Comparison of ENCODE assay signal across 11 mouse cellular contexts in genomic region chr10:23812438-23812759, GRCm38 (mm10). TPM values are rescaled to one million over a fixed set of nuclear protein-coding genes. Genes with fewer than 3 reads are reported as not detected.
DNase-seq lines count a peak whose midpoint lies in the region; ATAC-seq and TF ChIP-seq lines count a peak whose summit lies in the region.
"Had no signal": no experiment of that assay in that cellular context is flagged by ENCODE, and none has a peak within 500 bp of the region (broad histone marks: within the 10 kb centered on the region; RNA-seq: fewer than 3 reads in every experiment).

No protein-coding gene starts in this region.

- no peak for DNase-seq in liver, adult 2 months (ENCODE audit: extremely low read depth, low read depth, low spot score)
- DNase-seq in ES-E14 (ENCODE audit: low read depth, low spot score) = no peak
- no peak for DNase-seq in midbrain, postnatal 0 days (ENCODE audit: low spot score)
- no peak for DNase-seq in embryo, embryonic 11 days
- DNase-seq in urinary bladder, postnatal 36 days (ENCODE audit: low spot score in 2 of 2) = no peak

- H3K4me2 ChIP-seq in liver, embryonic 12.5 days = no peak overlapping the region
- no peak overlapping the region for H3K4me2 ChIP-seq in forebrain, embryonic 16.5 days (ENCODE audit: low read length)
- H3K4me2 ChIP-seq in midbrain, postnatal 0 days (ENCODE audit: low read depth, low read length, poor library complexity, severe bottlenecking) = no peak overlapping the region
- H3K4me2 ChIP-seq: embryonic facial prominence, embryonic 13.5 days; midbrain, embryonic 12.5 days had no signal

- H3K4me3 ChIP-seq in liver, adult 2 months (ENCODE audit: insufficient read depth, low read depth, low read length) = no peak overlapping the region
- H3K4me3 ChIP-seq in liver, embryonic 12.5 days = no peak overlapping the region
- peak overlapping the region in 1 of 2 experiments; percentile 50; a peak in 1 of 4 replicates for H3K4me3 ChIP-seq in ES-E14 (ENCODE audit: insufficient read depth in 1 of 2, low read depth in 1 of 2, low read length in 2 of 2, poor library complexity in 1 of 2, severe bottlenecking in 1 of 2)
- no peak overlapping the region for H3K4me3 ChIP-seq in forebrain, embryonic 16.5 days (replicated peaks; ENCODE audit: low read length)
- no peak overlapping the region for H3K4me3 ChIP-seq in midbrain, postnatal 0 days (ENCODE audit: low read depth, low read length)
- H3K4me3 ChIP-seq: embryonic facial prominence, embryonic 13.5 days; heart, adult 2 months; midbrain, embryonic 12.5 days had no signal

- no peak overlapping the region for H3K9ac ChIP-seq in liver, adult 2 months (ENCODE audit: low read depth, low read length)
- H3K9ac ChIP-seq in liver, embryonic 12.5 days = no peak overlapping the region
- H3K9ac ChIP-seq in ES-E14 (ENCODE audit: insufficient read depth, low read depth, low read length, poor library complexity, severe bottlenecking) = peak overlapping the region; percentile 35; the same call in 1 of the 2 replicates
- H3K9ac ChIP-seq in forebrain, embryonic 16.5 days (replicated peaks; ENCODE audit: low read depth, low read length) = no peak overlapping the region
- H3K9ac ChIP-seq in midbrain, postnatal 0 days (replicated peaks; ENCODE audit: low read length, poor library complexity, severe bottlenecking) = no peak overlapping the region
- H3K9ac ChIP-seq: embryonic facial prominence, embryonic 13.5 days; midbrain, embryonic 12.5 days had no signal

- H3K27ac ChIP-seq in liver, adult 2 months (replicated peaks; ENCODE audit: insufficient read depth, low read depth, low read length) = peak overlapping the region; percentile 78
- H3K27ac ChIP-seq in liver, embryonic 12.5 days = no peak overlapping the region
- H3K27ac ChIP-seq in ES-E14 (ENCODE audit: insufficient read depth, low read depth, low read length, poor library complexity, severe bottlenecking) = peak overlapping the region; percentile 36; the same call in 1 of the 2 replicates
- H3K27ac ChIP-seq in forebrain, embryonic 16.5 days (ENCODE audit: low read length) = no peak overlapping the region
- no peak overlapping the region for H3K27ac ChIP-seq in midbrain, postnatal 0 days (ENCODE audit: low read depth, low read length)
- H3K27ac ChIP-seq: embryonic facial prominence, embryonic 13.5 days; heart, adult 2 months; midbrain, embryonic 12.5 days had no signal

- H3K79me2 ChIP-seq in liver, adult 2 months (ENCODE audit: control insufficient read depth, insufficient read depth, low read length) = no peaks in the 10 kb centered on the region

- ATAC-seq in liver, embryonic 12.5 days = no peak
- peak; percentile 43; the same call in 1 of the 2 replicates for ATAC-seq in forebrain, embryonic 16.5 days
- peak; percentile 39; the same call in 1 of the 2 replicates for ATAC-seq in midbrain, postnatal 0 days (ENCODE audit: low FRiP score)

- no peaks in the 10 kb centered on the region for H3K27me3 ChIP-seq in liver, adult 2 months (ENCODE audit: control insufficient read depth, insufficient read depth, low read length)
- H3K27me3 ChIP-seq in liver, embryonic 12.5 days (replicated peaks) = no peaks in the 10 kb centered on the region
- H3K27me3 ChIP-seq in forebrain, embryonic 16.5 days (replicated peaks; ENCODE audit: control insufficient read depth, insufficient read depth, low read length) = no peaks in the 10 kb centered on the region
- H3K27me3 ChIP-seq in midbrain, postnatal 0 days (ENCODE audit: insufficient read depth, low read length) = no peaks in the 10 kb centered on the region
- H3K27me3 ChIP-seq: embryonic facial prominence, embryonic 13.5 days; midbrain, embryonic 12.5 days had no signal

- no peak for TF ChIP-seq CTCF in liver, adult 2 months (IDR thresholded peaks at IDR 0.05; ENCODE audit: low read depth, low read length)
- TF ChIP-seq CTCF in midbrain, postnatal 0 days (IDR thresholded peaks at IDR 0.05) = no peak

- H3K36me3 ChIP-seq in liver, adult 2 months (ENCODE audit: control insufficient read depth, insufficient read depth, low read length) = peaks cover 3% of the 10 kb centered on the region; the same call in 1 of the 2 replicates
- H3K36me3 ChIP-seq in liver, embryonic 12.5 days = no peaks in the 10 kb centered on the region
- H3K36me3 ChIP-seq in ES-E14 (ENCODE audit: control insufficient read depth, insufficient read depth, low read length, poor library complexity, severe bottlenecking) = no peaks in the 10 kb centered on the region
- H3K36me3 ChIP-seq in forebrain, embryonic 16.5 days (ENCODE audit: control insufficient read depth, insufficient read depth) = peaks cover 5% of the 10 kb centered on the region; the same call in 1 of the 2 replicates
- 0 out of 2 replicates have a peak, but pooled peaks cover 8% of the 10 kb centered on the region for H3K36me3 ChIP-seq in midbrain, postnatal 0 days (ENCODE audit: insufficient read depth, low read length)

- no peak for TF ChIP-seq POLR2A in liver, adult 2 months (IDR thresholded peaks at IDR 0.05; ENCODE audit: extremely low read depth, insufficient read depth, low read length)

- in situ Hi-C loops in ES-E14 (cut with MboI; ENCODE audit: low sequenced_read_pairs in 2 of 2, unreplicated experiment in 2 of 2) = loop anchor here (25.0 kb wide), 3 partner anchors 275 to 500 kb away; partner anchors contain the start of genes Taar8a (in 1 of the 2), Taar8b (in 1 of the 2), Taar8c (in 1 of the 2) and Taar9 (in 1 of the 2)

- no peaks in the 10 kb centered on the region for H3K9me3 ChIP-seq in liver, embryonic 12.5 days (replicated peaks)
- H3K9me3 ChIP-seq in ES-E14 (ENCODE audit: control insufficient read depth, insufficient read depth, low read depth, low read length) = no peaks in the 10 kb centered on the region
- no peaks in the 10 kb centered on the region for H3K9me3 ChIP-seq in forebrain, embryonic 16.5 days (ENCODE audit: control insufficient read depth, low read length)
- no peaks in the 10 kb centered on the region for H3K9me3 ChIP-seq in midbrain, postnatal 0 days (ENCODE audit: low read length)
- H3K9me3 ChIP-seq: embryonic facial prominence, embryonic 13.5 days; midbrain, embryonic 12.5 days had no signal

- peaks cover 5% of the 10 kb centered on the region; the same call in 1 of the 2 replicates for H3K4me1 ChIP-seq in liver, adult 2 months (ENCODE audit: control insufficient read depth, insufficient read depth, low read length)
- no peaks in the 10 kb centered on the region for H3K4me1 ChIP-seq in liver, embryonic 12.5 days
- H3K4me1 ChIP-seq in ES-E14 (ENCODE audit: control insufficient read depth in 2 of 2, insufficient read depth in 2 of 2, low read length in 2 of 2, poor library complexity in 1 of 2) = peaks cover 6 to 25% of the 10 kb centered on the region in 2 experiments
- 0 out of 2 replicates have a peak, but pooled peaks cover 3% of the 10 kb centered on the region for H3K4me1 ChIP-seq in forebrain, embryonic 16.5 days (replicated peaks; ENCODE audit: control insufficient read depth, insufficient read depth, low read length)
- no peaks in the 10 kb centered on the region for H3K4me1 ChIP-seq in midbrain, postnatal 0 days (ENCODE audit: insufficient read depth, low read length)
- H3K4me1 ChIP-seq: embryonic facial prominence, embryonic 13.5 days had no signal

TF ChIP-seq in ES-E14, 5 proteins besides CTCF, POLR2A, EP300 and RAD21:
- no peak for TF ChIP-seq ZC3H11A (IDR thresholded peaks at IDR 0.05; ENCODE audit: borderline replicate concordance, low read depth, low read length)
- peak; percentile 60; the same call in 1 of the 2 replicates for TF ChIP-seq ZNF384 (IDR thresholded peaks at IDR 0.05; ENCODE audit: low read depth, low read length)
- TF ChIP-seq HCFC1 (IDR thresholded peaks at IDR 0.05; ENCODE audit: borderline replicate concordance, insufficient read depth, low read length) = no peak

RNA-seq across cellular contexts. Expression of gene Slc18b1, which starts 15.6 kb away (rescaled TPM):
- total RNA-seq in liver, adult 2 months (2014; rRNA removed) = 2.2 and 11.4 TPM in 2 replicates
- polyA plus RNA-seq in liver, adult 2 months (2012; rRNA removed) = 2.9 and 3.0 TPM in 2 replicates
- 2.6 and 3.4 TPM in 2 replicates for polyA plus RNA-seq in liver, embryonic 12.5 days (2016; fragmentation: Nextera tagmentation; extraction: Ambion mirVana)
- 4.1 and 5.9 TPM in 2 replicates for total RNA-seq in ES-E14 (2012; rRNA removed)
- 20.8 and 21.2 TPM in 2 replicates for polyA plus RNA-seq in forebrain, embryonic 16.5 days (2015; fragmentation: Nextera tagmentation; extraction: Ambion mirVana)
- total RNA-seq in midbrain, postnatal 0 days (2014; rRNA removed) = 12.7 and 13.7 TPM in 2 replicates
- polyA plus RNA-seq in midbrain, postnatal 0 days (2015; fragmentation: Nextera tagmentation; extraction: Ambion mirVana) = 12.4 TPM in 2 replicates

RNA-seq across cellular contexts. Expression of gene Rps12, which starts 25.3 kb away (rescaled TPM):
- total RNA-seq in liver, adult 2 months (2014; rRNA removed) = 861 and 1,157 TPM in 2 replicates
- polyA plus RNA-seq in liver, adult 2 months (2012; rRNA removed) = 473 and 533 TPM in 2 replicates
- 192 and 199 TPM in 2 replicates for polyA plus RNA-seq in liver, embryonic 12.5 days (2016; fragmentation: Nextera tagmentation; extraction: Ambion mirVana)
- 3,853 and 4,411 TPM in 2 replicates for total RNA-seq in ES-E14 (2012; rRNA removed)
- 105 and 109 TPM in 2 replicates for polyA plus RNA-seq in forebrain, embryonic 16.5 days (2015; fragmentation: Nextera tagmentation; extraction: Ambion mirVana)
- total RNA-seq in midbrain, postnatal 0 days (2014; rRNA removed) = 1,859 and 2,007 TPM in 2 replicates
- polyA plus RNA-seq in midbrain, postnatal 0 days (2015; fragmentation: Nextera tagmentation; extraction: Ambion mirVana) = 108 and 142 TPM in 2 replicates

RNA-seq across cellular contexts. Expression of gene Vnn3, which starts 38.9 kb away (rescaled TPM):
- total RNA-seq in liver, adult 2 months (2014; rRNA removed) = 86.2 and 110 TPM in 2 replicates
- polyA plus RNA-seq in liver, adult 2 months (2012; rRNA removed) = 54.9 and 58.7 TPM in 2 replicates
- polyA plus RNA-seq in liver, embryonic 12.5 days (2016; fragmentation: Nextera tagmentation; extraction: Ambion mirVana) = 0.07 TPM in 1 of 2 replicates, not detected in the other
- not detected in 2 replicates for total RNA-seq in ES-E14 (2012; rRNA removed)
- polyA plus RNA-seq in forebrain, embryonic 16.5 days (2015; fragmentation: Nextera tagmentation; extraction: Ambion mirVana) = not detected in 2 replicates
- not detected in 2 replicates for total RNA-seq in midbrain, postnatal 0 days (2014; rRNA removed)
- 0.09 TPM in 1 of 2 replicates, not detected in the other for polyA plus RNA-seq in midbrain, postnatal 0 days (2015; fragmentation: Nextera tagmentation; extraction: Ambion mirVana)
- total RNA-seq: heart, adult 2 months had no signal
- polyA plus RNA-seq: embryonic facial prominence, embryonic 13.5 days; midbrain, embryonic 12.5 days; neural tube, embryonic 11.5 days had no signal

Comparison
In these comparisons a context has a peak if more than half of its experiments do, and no peak if none do; other contexts are left out.
1. H3K27ac ChIP-seq: peak in liver, adult 2 months (single experiment) and ES-E14 (single experiment); none in liver, embryonic 12.5 days (single experiment), forebrain, embryonic 16.5 days (single experiment) and midbrain, postnatal 0 days (single experiment).
2. RNA of gene Vnn3, which starts 38.9 kb away (polyA plus RNA-seq): 54.9 to 58.7 TPM in liver, adult 2 months; 0.09 TPM in midbrain, postnatal 0 days, 0.07 TPM in liver, embryonic 12.5 days and not detected in forebrain, embryonic 16.5 days; every median in the first group is over 10 times any median in the second.